Mouse (Mus musculus): ENCODE results near the gene Epb41l4b. TPM values are rescaled to one million over a fixed set of nuclear protein-coding genes. Genes with fewer than 3 reads are reported as not detected.

Epb41l4b gene
- polyA plus RNA-seq, 1 experiment = 5.0 TPM

- TF ChIP-seq POLR2A (IDR thresholded peaks at IDR 0.05; ENCODE audit: low read depth, low read length) (no peak), CTCF (IDR thresholded peaks at IDR 0.05; ENCODE audit: borderline replicate concordance, insufficient read depth, low read length) (no peak)
- H3K4me1 ChIP-seq (ENCODE audit: control insufficient read depth, insufficient read depth, low read length) = no peaks in the 10 kb centered on the region
- H3K4me3 ChIP-seq (ENCODE audit: insufficient read depth, low read length) = no peak overlapping the region
- H3K27ac ChIP-seq (ENCODE audit: insufficient read depth, low read length) = no peak overlapping the region
Measured at GRCm38 (mm10) chr4:57031440-57031839, 111.8 kb downstream of the Epb41l4b start.

- H3K27ac ChIP-seq (ENCODE audit: insufficient read depth, low read length) = no peak overlapping the region
- H3K4me3 ChIP-seq (ENCODE audit: insufficient read depth, low read length) = no peak overlapping the region
- TF ChIP-seq POLR2A (IDR thresholded peaks at IDR 0.05; ENCODE audit: low read depth, low read length) (no peak), CTCF (IDR thresholded peaks at IDR 0.05; ENCODE audit: borderline replicate concordance, insufficient read depth, low read length) (no peak)
Measured at GRCm38 (mm10) chr4:57027954-57028353, 115.3 kb downstream of the Epb41l4b start.

GRCm38 (mm10) chr4:57023527-57023926, 119.7 kb downstream of the Epb41l4b start:
- TF ChIP-seq CTCF (IDR thresholded peaks at IDR 0.05; ENCODE audit: borderline replicate concordance, insufficient read depth, low read length) (no peak), POLR2A (IDR thresholded peaks at IDR 0.05; ENCODE audit: low read depth, low read length) (no peak)
- no peaks in the 10 kb centered on the region for H3K4me1 ChIP-seq (ENCODE audit: control insufficient read depth, insufficient read depth, low read length)
- no peak overlapping the region for H3K27ac ChIP-seq (ENCODE audit: insufficient read depth, low read length)
- H3K4me3 ChIP-seq (ENCODE audit: insufficient read depth, low read length) = no peak overlapping the region

More at GRCm38 (mm10) chr4:57027954-57028353, 115.3 kb downstream of the Epb41l4b start:
- H3K4me1 ChIP-seq (ENCODE audit: control insufficient read depth, insufficient read depth, low read length) = no peaks in the 10 kb centered on the region

GRCm38 (mm10) chr4:57021288-57021687, 121.9 kb downstream of the Epb41l4b start:
- H3K27ac ChIP-seq (ENCODE audit: insufficient read depth, low read length) = no peak overlapping the region
- TF ChIP-seq POLR2A (IDR thresholded peaks at IDR 0.05; ENCODE audit: low read depth, low read length) (no peak), CTCF (IDR thresholded peaks at IDR 0.05; ENCODE audit: borderline replicate concordance, insufficient read depth, low read length) (no peak)
- H3K4me3 ChIP-seq (ENCODE audit: insufficient read depth, low read length) = no peak overlapping the region
- no peaks in the 10 kb centered on the region for H3K4me1 ChIP-seq (ENCODE audit: control insufficient read depth, insufficient read depth, low read length)

GRCm38 (mm10) chr4:57017229-57017628, 126.0 kb downstream of the Epb41l4b start:
- peak; percentile 51; the same call in 1 of the 2 replicates for TF ChIP-seq CTCF (IDR thresholded peaks at IDR 0.05; ENCODE audit: borderline replicate concordance, insufficient read depth, low read length)
- no peak for TF ChIP-seq POLR2A (IDR thresholded peaks at IDR 0.05; ENCODE audit: low read depth, low read length)
- no peak overlapping the region for H3K4me3 ChIP-seq (ENCODE audit: insufficient read depth, low read length)
- no peaks in the 10 kb centered on the region for H3K4me1 ChIP-seq (ENCODE audit: control insufficient read depth, insufficient read depth, low read length)
- no peak overlapping the region for H3K27ac ChIP-seq (ENCODE audit: insufficient read depth, low read length)

GRCm38 (mm10) chr4:57016366-57017171, 126.7 kb downstream of the Epb41l4b start:
- TF ChIP-seq POLR2A (IDR thresholded peaks at IDR 0.05; ENCODE audit: low read depth, low read length) (no peak), CTCF (IDR thresholded peaks at IDR 0.05; ENCODE audit: borderline replicate concordance, insufficient read depth, low read length) (no peak)
- Histone ChIP-seq H3K27ac (ENCODE audit: insufficient read depth, low read length) (no peak overlapping the region), H3K4me1 (ENCODE audit: control insufficient read depth, insufficient read depth, low read length) (no peaks in the 10 kb centered on the region), H3K4me3 (ENCODE audit: insufficient read depth, low read length) (no peak overlapping the region)

GRCm38 (mm10) chr4:57015032-57015431, 128.2 kb downstream of the Epb41l4b start:
- Histone ChIP-seq H3K4me1 (ENCODE audit: control insufficient read depth, insufficient read depth, low read length) (no peaks in the 10 kb centered on the region), H3K27ac (ENCODE audit: insufficient read depth, low read length) (no peak overlapping the region), H3K4me3 (ENCODE audit: insufficient read depth, low read length) (no peak overlapping the region)
- TF ChIP-seq POLR2A (IDR thresholded peaks at IDR 0.05; ENCODE audit: low read depth, low read length) (no peak), CTCF (IDR thresholded peaks at IDR 0.05; ENCODE audit: borderline replicate concordance, insufficient read depth, low read length) (no peak)

GRCm38 (mm10) chr4:57011454-57012046, 131.7 kb downstream of the Epb41l4b start:
- Histone ChIP-seq H3K27ac (ENCODE audit: insufficient read depth, low read length) (no peak overlapping the region), H3K4me1 (ENCODE audit: control insufficient read depth, insufficient read depth, low read length) (no peaks in the 10 kb centered on the region), H3K4me3 (ENCODE audit: insufficient read depth, low read length) (no peak overlapping the region)
- TF ChIP-seq POLR2A (IDR thresholded peaks at IDR 0.05; ENCODE audit: low read depth, low read length) = no peak

GRCm38 (mm10) chr4:57010919-57011318, 132.3 kb downstream of the Epb41l4b start:
- TF ChIP-seq POLR2A (IDR thresholded peaks at IDR 0.05; ENCODE audit: low read depth, low read length) = no peak
- TF ChIP-seq CTCF (IDR thresholded peaks at IDR 0.05; ENCODE audit: borderline replicate concordance, insufficient read depth, low read length) = no peak
- no peak overlapping the region for H3K4me3 ChIP-seq (ENCODE audit: insufficient read depth, low read length)
- H3K4me1 ChIP-seq (ENCODE audit: control insufficient read depth, insufficient read depth, low read length) = no peaks in the 10 kb centered on the region
- H3K27ac ChIP-seq (ENCODE audit: insufficient read depth, low read length) = no peak overlapping the region

GRCm38 (mm10) chr4:57010425-57010824, 132.8 kb downstream of the Epb41l4b start:
- TF ChIP-seq POLR2A (IDR thresholded peaks at IDR 0.05; ENCODE audit: low read depth, low read length) (no peak), CTCF (IDR thresholded peaks at IDR 0.05; ENCODE audit: borderline replicate concordance, insufficient read depth, low read length) (no peak)
- no peaks in the 10 kb centered on the region for H3K4me1 ChIP-seq (ENCODE audit: control insufficient read depth, insufficient read depth, low read length)
- H3K27ac ChIP-seq (ENCODE audit: insufficient read depth, low read length) = no peak overlapping the region
- no peak overlapping the region for H3K4me3 ChIP-seq (ENCODE audit: insufficient read depth, low read length)
